Mouse (Mus musculus) liver (tissue): ENCODE results near the gene Tsga10ip.
A peak's percentile ranks its signal among the peaks of the same experiment; 100 is the strongest.
"Not testable (repeated sequence)": the region's sequence is repeated elsewhere in the genome, so short reads cannot be mapped to it uniquely, and the experiment has no call there.

ENCODE experiments used
- DNase-seq: peaks from one replicate; pipeline ENCODE4 v3.0.0-alpha.2; 2020; ENCODE audit warnings: mixed read lengths

The Tsga10ip gene

DNA sequence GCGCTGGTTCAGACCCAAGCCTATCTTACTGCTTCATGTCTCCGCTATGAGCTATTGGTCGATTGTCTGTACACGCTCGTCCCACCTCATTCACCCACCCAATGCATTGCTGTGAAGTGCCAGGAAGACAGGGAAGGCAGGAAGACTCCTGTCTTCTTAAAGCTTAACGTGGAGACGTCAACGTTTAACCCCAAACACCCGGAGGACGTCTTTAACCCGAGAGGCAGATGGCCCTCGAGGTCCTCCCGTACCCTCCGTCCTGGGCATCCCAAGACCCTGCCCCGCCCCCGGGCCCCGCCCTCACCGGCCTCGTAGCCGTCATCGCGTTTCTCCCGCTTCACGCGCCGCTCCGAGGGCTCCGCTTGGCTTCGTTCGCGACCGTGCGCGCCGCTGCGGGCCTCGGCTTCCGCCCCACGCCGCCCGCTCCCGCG is 14.3 kb downstream of the Tsga10ip start:
- peak; percentile 66 for DNase-seq

DNA sequence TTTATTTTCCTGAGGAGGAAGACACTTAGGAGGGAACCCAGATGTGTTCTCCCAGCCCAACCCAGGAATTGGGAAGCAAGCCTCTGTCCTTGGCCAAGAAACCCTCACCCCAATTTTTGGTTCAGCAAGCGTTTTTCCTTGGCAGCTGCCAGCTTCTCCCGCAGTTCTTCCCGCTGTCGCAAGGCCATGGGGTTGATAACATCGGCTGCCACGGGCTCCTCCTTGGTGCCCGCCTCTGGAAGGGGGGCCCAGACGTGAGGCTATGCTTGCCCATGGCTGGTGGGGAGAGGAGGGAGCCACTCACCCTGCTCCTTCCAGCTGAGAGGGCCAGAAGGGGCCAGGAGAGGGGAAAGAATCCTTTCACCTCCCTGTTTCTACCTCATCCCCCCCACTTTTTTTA is 17.6 kb downstream of the Tsga10ip start:
- DNase-seq = no peak

DNA sequence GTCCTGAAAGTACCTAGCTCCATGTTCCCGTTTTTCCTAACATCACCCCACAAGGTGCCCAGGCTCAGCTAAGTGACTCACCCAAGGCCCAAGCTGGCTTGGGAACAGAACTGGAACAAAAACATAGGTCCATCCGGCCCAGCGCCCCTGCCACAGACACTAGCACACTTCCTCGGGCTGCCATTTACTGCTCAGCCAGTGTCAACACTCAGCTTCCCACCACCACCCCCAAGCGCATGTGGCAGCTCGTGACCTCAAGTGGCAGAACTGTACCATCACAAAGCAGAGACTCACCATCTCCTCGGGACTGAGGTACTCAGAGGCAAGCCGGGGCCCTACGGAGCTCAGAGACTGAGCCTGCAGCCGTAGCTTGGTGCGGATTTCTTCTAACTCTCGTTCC is 19.0 kb downstream of the Tsga10ip start:
- DNase-seq = no peak

DNA sequence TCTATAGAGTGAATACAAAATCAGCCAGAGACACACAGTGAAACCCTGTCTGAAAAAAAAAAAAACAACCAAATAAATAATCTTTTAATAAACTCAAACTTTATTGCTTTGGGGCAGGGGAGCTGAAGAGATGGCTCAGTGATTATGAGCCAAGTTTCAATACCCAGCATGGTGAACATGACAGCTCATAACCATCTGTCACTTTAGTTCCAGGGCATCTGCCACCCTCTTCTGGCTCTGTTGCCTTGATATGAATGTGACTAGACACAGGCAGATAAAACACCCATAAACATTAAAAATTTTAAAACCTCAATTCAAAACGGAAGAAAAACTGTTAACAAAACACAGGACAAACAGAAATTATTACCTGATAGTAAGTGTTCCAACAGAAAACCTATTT is 24.9 kb downstream of the Tsga10ip start:
- DNase-seq = no peak

DNA sequence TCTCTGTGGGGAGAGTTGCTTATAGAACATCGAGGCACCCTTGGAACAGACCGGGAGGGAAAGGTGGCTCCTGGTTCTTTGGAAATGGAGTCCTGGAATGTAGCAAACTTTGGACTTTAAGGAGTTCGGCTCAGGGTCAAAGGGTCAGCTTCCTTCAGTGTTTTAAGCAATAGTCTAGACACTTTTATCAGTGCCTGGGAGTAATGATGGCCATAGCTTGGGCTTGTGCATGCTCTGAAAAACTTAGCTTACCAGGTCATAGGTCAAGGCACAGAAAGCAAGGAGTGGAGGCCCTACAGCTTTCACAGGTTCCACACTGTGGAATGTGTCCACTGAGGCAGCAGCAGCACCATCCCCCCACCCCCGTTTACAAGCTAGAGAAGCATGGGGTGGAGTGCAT is 27.6 kb downstream of the Tsga10ip start:
- DNase-seq = no peak

DNA sequence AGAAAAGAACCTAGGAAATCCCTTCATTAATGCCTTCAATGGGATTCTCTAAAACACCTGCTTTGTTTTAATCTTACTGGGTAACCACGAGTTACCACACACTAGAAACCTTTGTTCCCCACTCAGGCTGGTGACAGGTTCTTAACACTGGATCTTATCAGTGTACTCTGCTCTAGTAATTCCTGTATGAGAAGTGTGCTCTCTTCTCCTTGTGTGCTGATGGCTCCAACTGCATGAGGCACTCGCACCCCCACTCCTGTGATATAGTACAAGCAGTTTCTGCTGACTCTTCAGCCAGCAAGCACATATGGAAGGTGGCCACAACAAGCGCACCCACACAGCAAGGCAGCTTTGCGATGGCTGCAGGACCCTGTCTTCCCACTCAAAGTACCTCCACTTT is 28.1 kb downstream of the Tsga10ip start:
- no peak for DNase-seq

DNA sequence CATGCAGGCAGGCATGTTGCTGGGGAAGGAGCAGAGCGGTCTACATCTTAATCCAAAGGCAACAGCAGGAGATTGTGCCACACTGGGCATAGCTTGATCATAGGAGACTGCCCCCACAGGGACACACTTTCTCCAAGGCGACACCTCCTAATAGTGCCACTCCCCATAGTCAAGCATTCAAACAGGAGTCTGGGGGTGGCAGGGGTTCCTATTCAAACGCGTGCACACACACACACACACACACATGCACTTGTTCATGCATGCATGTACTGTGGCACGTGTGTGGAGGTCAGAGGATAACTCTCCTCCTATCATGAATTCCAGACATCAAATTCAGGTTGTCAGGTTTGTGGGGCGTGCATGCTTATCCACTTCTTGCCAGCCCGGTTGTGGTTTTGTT is 29.6 kb downstream of the Tsga10ip start:
- DNase-seq = no peak

DNA sequence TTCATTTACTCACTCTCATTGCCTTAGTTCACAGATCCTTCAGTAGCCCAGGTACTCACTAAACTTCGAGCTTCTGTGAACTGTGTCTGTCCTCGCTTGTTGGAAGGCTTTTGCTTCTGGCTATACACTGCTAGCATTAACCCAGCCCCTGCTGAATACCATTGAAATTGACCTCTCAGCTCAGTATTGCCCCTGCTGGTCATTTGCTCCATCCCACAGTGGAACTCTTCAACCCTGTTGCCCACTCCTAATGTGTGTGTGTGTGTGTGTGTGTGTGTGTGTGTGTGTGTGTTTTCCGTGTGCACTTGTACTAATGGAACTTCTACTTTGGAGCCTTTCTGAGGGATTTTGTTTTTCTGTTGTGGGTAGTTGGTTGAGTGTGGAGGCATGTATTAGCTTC is 31.4 kb downstream of the Tsga10ip start:
- DNase-seq = no peak

DNA sequence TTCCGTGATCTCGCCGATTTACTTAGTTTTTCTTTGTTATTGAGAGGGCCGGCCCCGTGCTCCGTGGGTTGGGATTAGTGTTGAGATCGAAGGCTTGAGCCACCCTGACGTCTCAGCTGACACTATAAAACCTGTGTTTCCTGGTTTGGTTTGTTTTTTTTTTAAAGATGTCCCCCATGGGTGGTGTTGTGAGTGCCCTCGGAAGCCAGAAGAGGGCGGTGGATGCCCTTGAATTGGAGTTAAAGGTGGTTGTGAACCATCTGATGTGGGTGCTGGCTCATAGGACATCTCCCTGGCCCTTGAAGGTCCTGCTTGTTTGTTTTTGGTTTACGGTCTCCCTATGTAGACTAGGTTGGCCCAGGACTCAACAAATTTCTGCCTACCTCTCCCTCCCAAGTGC is 34.9 kb downstream of the Tsga10ip start:
- no peak for DNase-seq

DNA sequence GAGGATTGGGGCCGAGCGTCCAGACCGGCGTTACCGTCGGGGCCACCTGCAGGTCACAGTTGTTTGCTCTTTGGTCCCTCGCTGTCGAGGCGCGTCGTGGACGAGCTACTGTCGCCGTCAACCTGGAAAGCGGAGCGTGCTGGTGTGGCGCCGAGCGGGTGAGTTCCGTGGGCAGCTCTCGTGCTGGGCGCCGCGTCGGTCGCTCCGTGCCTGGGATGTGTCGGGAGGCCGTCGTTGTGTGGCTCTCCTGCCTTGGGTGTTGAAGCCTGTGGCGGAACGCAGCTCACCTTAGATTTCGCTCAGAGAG is 35.3 kb downstream of the Tsga10ip start, which contains the start of gene Banf1:
Gene Banf1 (minus strand): TSS at position 116 of the 307 bp plus-strand sequence.
- no peak for DNase-seq

DNA sequence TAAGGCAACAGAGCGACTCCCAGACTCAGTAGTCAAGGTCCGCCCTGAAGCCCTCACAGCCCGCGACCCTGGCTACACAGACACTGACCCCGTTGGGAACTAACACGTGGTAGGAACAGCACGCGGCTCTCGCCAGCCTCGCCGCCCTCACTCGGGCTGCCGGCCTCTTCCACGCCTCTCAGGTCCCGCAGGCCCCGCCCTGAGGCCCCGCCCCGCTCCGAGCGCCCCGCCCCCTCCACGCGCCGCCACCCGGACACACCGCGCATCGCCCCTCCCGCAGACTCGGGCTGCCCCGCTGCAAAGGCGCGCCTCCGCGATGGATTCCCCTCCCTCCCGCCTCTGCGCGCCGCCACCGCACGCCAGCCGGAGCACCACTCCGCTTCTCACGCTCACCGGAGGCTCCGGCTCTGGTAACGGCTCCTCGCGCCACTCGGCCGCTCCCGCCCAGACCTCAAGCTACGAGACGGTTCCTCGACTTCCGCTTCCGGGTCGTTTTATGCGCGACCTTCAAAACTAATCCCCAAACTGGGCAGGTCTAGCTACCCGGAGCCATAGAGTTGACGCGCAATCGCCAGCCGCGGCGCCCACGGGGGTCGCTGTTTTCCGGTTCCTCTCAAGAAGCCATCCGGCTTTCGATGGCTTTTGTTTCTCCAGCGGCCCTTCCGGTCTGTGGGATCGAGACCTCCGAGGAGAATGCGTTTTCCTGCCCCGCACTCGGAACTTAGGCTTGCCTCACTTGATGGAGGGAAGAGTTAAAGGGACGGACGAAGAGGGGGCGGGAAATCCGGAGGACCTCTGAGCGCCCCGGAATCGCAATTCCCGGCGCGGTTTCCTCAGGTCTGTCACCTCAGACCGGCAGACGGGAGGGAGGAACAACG is 35.9 kb downstream of the Tsga10ip start, which contains the start of gene Eif1ad:
Gene Eif1ad (plus strand): TSS at position 567 of the 878 bp plus-strand sequence.
- DNase-seq = peak; percentile 94

DNA sequence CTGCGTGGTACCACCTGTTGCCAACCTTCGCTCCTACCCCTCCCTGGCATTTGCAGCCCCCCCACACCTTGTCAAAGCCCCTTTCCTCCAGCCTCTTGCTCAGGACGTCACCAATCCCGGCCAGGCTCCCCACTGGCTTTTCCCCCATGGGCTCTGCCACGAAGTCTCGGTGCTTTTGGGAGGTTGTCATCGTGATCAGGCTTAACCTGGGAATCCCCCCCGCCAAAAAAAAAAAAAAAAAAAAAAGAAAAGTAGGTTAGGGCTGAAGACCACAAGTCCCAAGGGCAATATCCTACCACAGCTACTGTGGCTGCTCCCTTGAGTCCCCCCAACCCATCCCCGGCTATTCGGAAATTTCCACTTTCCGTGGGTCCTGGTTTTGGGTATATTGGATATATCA is 36.6 kb downstream of the Tsga10ip start:
- DNase-seq = no peak

DNA sequence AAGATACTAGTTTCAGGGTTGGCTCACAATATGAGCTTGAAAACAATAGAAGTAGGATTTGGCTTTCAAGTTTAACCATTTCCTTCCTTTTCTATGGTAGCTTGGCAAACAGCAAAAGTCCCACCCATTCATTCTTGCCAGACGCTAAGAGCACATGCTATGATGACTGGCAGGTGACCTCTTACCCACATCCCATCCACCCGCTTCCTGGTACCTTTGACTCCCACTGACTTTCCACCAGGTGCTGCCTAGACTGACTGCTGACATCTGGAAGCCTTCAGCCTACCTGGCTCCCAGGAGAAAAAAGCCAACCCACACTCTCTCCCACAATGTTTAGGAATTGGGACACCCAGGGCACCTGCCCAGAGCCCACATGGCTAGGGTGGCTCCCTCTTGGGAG is 38.2 kb downstream of the Tsga10ip start:
- no peak for DNase-seq

DNA sequence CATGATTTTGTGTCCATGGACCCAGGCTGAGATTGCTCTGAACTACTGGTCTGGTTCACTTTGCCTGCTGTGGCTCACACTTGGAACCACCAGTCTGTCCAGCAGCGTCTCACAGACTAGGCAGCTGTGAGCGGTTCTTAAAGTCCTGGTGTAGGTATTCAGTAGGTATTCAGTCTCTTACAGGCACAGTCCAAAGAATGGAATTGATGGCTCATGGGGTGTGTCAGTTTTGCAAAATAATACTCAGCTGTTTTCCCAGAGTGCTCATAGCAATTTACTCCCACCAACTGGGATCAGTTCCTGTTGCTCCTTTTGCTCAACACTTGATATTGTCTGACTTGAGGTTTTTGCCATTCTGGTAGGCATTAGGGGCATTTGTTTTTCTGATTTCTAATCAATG is 40.1 kb downstream of the Tsga10ip start:
- DNase-seq = no peak

DNA sequence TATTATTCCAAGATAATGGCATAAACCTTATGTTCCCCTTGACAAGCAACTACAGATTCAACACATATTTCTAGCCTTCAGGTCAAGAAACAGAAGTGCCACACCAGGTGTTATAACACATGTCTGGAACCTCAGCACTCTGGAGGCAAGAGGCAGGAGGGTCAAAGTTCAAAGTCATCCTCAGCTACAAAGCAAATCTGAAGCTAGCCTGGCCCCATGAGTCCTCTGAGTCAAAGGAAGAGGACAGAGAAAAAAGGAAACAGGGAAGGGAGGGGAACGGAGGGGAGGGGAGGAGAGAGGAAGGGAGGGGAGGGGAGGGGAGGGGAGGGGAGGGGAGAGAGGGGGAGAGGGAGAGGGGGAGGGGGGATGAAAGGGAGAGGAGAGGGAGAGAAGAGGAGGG is 46.2 kb downstream of the Tsga10ip start:
- no peak for DNase-seq

DNA sequence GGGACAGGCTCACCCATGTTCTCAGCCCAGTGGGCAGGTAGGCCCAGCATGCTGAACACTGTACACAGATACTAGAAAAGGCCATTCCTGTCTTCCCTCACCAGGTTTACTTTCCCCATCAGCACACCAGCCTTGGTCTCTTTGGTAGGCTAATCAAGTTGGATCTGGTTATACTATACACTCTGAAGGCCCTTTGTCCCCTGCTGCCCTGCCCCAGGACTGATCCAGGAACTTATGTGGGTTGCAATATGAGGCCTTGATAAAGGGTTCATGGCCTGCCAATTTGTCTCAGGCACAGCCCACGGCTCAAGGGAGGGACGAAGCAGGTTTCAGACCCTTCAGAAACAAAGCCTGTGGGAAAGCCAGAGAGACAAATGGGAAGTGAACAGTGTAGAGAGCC is 48.7 kb downstream of the Tsga10ip start:
- no peak for DNase-seq

DNA sequence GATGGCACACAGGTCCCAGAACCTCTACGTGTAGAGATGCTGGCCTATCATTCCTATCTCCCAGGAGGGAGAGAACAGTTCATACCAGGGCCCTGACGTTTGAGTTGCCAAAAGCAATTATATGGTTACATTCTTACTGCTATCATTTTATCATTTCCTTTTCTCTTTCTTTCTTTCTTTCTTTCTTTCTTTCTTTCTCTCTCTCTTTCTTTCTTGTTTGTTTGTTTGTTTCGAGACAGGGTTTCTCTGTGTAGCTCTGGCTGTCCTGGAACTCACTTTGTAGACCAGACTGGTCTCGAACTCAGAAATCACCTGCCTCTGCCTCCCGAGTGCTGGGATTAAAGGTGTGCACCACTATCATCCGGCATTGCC is 52.8 kb downstream of the Tsga10ip start, which contains the start of gene Cst6:
Gene Cst6 (minus strand): TSS at position 73 of the 372 bp plus-strand sequence.
- not testable (repeated sequence) for DNase-seq

DNA sequence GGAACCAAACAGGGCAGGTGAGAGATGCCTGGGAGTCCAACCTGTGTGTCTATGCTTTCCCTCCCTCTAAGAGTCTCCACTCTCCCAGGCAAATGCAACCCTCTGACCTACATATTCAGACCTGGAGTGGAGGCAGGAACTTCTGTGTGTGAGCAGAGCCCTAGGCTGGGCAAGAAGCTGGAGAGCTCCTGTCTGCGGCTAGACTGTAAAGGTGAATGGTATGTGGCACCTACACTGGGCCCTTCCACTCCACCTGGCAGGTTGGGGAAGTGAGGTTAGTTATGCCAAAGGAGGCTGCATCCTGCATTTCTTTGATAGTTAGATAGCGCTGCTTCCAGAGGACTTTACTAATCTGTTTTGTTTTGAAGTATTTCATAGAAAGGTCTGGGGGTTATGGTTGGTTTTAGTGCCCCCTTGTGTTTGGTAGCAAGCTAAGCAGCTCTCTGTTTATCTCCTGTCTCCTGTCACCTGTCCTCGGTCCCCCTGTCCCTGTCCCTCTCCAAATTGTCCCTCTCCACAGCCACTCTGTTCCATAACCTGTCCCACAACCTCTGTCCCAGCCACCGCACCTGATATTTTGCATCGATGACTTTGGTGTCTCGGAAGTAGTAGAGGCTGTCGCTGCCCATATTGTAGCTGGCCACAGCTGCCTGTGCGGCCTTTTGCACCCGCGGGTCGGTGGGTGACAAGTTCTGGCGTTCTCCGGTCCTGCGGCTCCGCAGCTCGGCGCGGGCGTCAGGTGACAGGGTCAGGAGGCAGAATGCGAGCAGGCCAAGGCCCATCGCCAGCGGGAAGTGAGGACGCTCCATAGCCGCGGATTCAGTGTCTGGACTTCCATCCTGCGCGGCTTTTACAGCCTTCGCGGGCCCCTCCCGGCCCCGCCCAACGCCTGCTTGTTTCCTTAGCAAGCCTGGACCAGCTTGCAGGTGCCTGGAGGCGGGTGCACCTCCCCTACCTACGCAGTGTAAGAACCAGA is 53.5 kb downstream of the Tsga10ip start:
- peak; percentile 10 for DNase-seq

DNA sequence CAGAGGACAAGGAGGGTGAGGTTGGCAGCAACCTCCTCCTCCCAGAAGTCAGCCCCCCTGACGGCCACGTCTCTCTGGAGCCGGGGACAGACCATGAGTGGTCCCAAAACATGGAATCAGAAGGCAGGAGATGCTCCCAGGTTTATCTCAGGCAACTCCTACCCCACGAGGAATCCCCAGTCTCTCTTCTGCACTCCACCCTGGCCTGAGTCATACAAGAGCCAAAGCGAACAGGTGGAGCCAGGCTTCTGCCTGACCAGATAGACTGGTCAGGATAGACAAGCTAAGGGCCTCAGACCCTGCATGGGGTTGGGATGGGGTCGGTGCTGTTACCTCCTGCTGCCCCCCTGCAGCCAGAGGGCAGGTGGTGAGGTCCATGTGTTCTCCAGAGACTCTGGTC is 54.3 kb downstream of the Tsga10ip start:
- no peak for DNase-seq

DNA sequence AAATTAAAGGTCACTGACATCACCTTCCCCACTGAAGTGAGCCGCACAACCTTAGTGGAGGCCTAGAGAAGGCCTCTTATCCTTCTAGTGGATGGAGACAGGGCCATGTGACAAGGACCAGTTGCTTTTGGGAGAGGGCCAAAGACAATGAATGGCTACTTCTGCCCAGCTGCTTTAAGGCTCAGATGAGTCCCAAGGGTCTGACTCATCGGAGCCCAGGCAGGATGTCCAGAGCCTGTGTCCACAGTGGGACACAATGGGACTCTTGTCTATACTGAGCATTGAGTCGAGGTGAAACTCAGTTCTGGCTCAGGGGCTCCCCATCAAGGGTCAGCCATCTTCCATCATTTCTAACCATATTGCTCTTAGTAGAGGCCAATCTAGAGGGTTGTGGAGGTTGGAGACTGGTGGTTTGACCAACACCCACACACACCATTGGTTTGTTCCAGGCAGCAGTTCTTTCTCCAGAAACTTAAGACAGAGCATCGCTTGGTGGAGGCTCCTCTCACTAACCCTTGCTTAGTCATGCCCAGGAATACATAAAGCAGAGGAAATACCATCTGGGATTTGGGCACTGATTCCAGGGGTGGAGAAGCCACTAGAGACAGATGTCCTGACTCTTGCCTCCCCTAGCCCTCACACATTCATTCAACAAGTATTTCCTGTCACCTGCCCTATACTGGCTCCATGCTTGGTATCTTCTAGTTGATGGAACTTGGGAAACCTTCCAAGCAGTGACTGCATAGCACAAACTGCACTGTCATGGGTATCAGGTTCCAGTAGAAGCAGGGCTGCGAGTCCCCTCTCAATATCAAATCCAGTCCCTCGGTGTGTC is 56.8 kb downstream of the Tsga10ip start:
- DNase-seq = no peak

DNA sequence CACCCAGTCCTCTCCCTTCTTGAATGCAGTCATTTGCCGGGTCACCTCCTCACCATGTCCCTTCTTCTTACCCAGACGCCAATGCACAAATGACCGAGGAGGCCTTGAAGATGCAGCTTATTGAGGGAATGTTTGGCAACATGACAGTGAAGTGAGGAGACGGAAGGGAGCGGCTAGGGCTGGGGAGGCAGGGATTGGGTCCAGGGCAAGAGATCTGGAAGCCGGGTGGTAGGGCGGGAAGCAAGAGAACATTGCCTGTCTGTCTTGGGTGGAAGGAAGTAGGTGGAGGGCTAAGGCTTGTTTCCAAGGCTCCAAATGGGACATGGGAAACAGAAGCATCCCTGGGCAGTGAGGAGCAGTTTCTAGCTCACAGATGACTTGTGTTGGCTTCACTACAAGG is 61.0 kb downstream of the Tsga10ip start:
- no peak for DNase-seq
